Mouse (Mus musculus) hindbrain, embryonic 15.5 days (tissue): ENCODE measurements around the gene Rpl10l. TPM values are rescaled to one million over a fixed set of nuclear protein-coding genes. Genes with fewer than 3 reads are reported as not detected.

ENCODE experiments used
- ATAC-seq: fragments of 200-750 bp; cut with Nextera tagmentation; 2 replicates; pipeline ENCODE4 v1.8.0; 2017; ENCODE audit warnings: low read depth, moderate number of reproducible peaks, moderate TSS enrichment; ENCODE audit not compliant: low FRiP score
- H3K27ac ChIP-seq: fragments of 300-500 bp; sonication (generic); replicated peaks from 2 replicates; pipeline ENCODE4 v1.5.1; 2015; ENCODE audit warnings: mild to moderate bottlenecking, inconsistent platforms
- H3K27me3 ChIP-seq: fragments of 300-500 bp; sonication (generic); 2 replicates; pipeline ENCODE4 v1.6.1; 2015; ENCODE audit warnings: control low read depth, inconsistent platforms
- H3K36me3 ChIP-seq: fragments of 300-500 bp; sonication (generic); 2 replicates; pipeline ENCODE4 v1.6.1; 2015; ENCODE audit warnings: control low read depth, inconsistent platforms
- H3K4me1 ChIP-seq: fragments of 300-500 bp; sonication (generic); replicated peaks from 2 replicates; pipeline ENCODE4 v1.6.1; 2015; ENCODE audit warnings: control low read depth, inconsistent platforms
- H3K4me2 ChIP-seq: fragments of 300-500 bp; sonication (generic); 2 replicates; pipeline ENCODE4 v1.6.1; 2015; ENCODE audit warnings: moderate library complexity, mild to moderate bottlenecking, inconsistent platforms
- H3K4me3 ChIP-seq: fragments of 300-500 bp; sonication (generic); 2 replicates; pipeline ENCODE4 v1.5.1; 2015; ENCODE audit warnings: mild to moderate bottlenecking, inconsistent platforms
- H3K9ac ChIP-seq: fragments of 300-500 bp; sonication (generic); 2 replicates; pipeline ENCODE4 v1.6.1; 2015; ENCODE audit warnings: inconsistent platforms
- H3K9me3 ChIP-seq: fragments of 300-500 bp; sonication (generic); 2 replicates; pipeline ENCODE4 v1.6.1; 2016; ENCODE audit warnings: control low read depth, inconsistent platforms
- WGBS: fragments of 180-500 bp; shearing (Covaris S2); methylation state at CpG from one replicate; pipeline ENCODE4 v1.1.7; 2015; 5-methylcytosine and 5-hydroxymethylcytosine counted together
- polyA plus RNA-seq: library from polyadenylated mRNA; unstranded; fragments of >200 nt; fragmentation: Nextera tagmentation; extraction: Ambion mirVana; gene quantifications from 2 replicates; pipeline ENCODE4 v1.2.1, GENCODE M21; 2015

The Rpl10l gene
- not detected in 2 replicates for polyA plus RNA-seq

DNA sequence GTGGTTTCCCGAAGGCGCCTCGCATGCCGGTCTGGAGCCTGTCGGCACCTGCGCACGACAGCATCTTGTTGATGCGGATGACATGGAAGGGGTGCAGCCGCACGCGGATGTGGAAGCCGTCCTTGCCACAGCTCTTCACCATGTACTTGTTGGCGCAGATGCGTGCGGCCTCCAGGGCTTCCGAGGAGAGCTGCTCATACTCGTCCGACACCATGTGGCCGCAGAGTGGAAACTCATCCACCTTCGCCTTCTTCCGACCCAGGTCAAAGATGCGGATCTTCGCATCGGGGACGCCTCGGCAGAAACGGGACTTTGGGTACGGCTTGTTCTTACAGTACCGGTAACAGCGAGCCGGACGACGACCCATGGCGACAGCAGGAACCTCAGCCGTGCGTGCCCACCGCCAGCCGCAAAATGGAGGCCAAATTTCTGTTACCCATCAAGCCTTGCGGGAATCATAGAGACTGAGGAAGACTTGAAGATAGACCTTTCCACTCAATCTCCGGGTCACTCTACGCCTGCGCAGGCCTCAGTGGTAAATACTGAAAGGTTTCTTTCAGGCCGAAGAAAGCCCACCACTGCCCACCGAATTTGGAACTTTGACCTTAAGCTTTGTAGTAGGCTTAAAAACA is at the start of gene Rpl10l:
Gene Rpl10l, minus strand, starts transcription at position 411 of the 632 bp plus-strand sequence.
- ATAC-seq: no peak
- WGBS: 98% methylated on average over 44 of the region's 44 CpGs
- no peak within 1 kb of the TSS for H3K27ac ChIP-seq
- no peaks in the 10 kb centered on the region for H3K4me1 ChIP-seq
- no peak within 1 kb of the TSS for H3K4me2 ChIP-seq
- no peaks in the 10 kb centered on the region for H3K9me3 ChIP-seq
- no peaks in the 10 kb centered on the region for H3K36me3 ChIP-seq
- no peak within 1 kb of the TSS for H3K4me3 ChIP-seq
- no peaks in the 10 kb centered on the region for H3K27me3 ChIP-seq
- H3K9ac ChIP-seq: no peak within 1 kb of the TSS

GRCm38 (mm10) chr12:66275890-66276289 is 8.3 kb downstream of the Rpl10l start:
- Histone ChIP-seq H3K9me3 (no peaks in the 10 kb centered on the region), H3K9ac (no peak overlapping the region), H3K27me3 (no peaks in the 10 kb centered on the region), H3K4me1 (no peaks in the 10 kb centered on the region), H3K36me3 (no peaks in the 10 kb centered on the region), H3K4me3 (no peak overlapping the region), H3K4me2 (no peak overlapping the region), H3K27ac (no peak overlapping the region)
- no peak for ATAC-seq
- 90% methylated on average over 3 of the region's 3 CpGs for WGBS

DNA sequence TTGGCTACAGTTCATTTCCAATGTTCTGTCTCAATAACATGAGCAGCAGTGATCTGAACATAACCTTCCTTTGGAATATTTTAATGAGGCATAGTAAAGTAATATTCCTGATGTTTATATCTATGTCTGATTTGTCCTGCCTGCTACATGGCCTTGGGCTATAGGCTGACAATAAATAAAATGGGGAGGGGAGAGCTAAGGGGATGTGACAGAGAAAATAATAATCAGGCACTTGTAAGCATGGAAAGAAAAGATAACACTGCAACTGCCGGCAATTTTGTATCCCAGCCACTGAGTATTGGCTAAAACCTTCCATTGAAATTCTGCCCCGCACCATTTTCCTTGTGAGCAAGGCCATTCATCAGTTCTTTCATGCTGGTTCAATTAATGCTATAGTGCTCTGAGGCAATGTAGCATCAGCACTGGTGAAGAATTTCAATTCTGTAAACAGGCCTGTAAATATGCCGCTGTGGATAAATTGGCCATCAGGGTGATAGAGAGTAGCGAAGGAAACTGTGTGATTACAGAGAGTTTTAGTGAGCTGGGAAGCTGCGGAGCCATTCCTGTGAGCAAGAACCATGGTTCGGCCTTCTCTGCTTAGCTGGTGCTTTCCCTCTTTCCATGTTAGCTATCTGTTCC is 38.6 kb downstream of the Rpl10l start:
- 52% methylated on average over 6 of the region's 6 CpGs for WGBS
- ATAC-seq: peak; percentile 61; the same call in 1 of the 2 replicates
- Histone ChIP-seq H3K9ac (no peak overlapping the region), H3K9me3 (no peaks in the 10 kb centered on the region), H3K4me3 (no peak overlapping the region), H3K4me2 (no peak overlapping the region), H3K27ac (peak overlapping the region; percentile 42), H3K4me1 (no peaks in the 10 kb centered on the region; the same call in 1 of the 2 replicates), H3K27me3 (no peaks in the 10 kb centered on the region), H3K36me3 (no peaks in the 10 kb centered on the region)

DNA sequence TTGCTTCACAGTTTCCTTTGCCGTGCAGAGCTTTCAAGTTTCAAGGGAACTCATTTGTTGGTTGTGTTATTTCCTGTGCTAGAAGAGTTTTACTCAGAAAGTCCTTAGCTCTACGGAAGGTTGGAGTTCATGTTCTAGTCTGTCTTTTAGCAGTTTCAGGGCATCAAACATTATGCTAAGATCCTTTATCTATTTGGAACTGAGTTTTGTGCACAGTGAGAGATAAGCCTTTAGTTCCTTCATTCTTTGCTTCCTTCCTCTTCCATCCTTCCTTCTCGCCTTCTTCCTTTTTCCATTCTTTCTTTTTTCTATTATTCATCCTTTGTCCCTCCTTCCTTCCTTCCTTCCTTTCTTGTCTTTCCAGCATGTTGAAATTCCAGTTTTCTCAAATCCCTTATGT is 50.0 kb downstream of the Rpl10l start:
- Histone ChIP-seq H3K4me3 (no peak overlapping the region), H3K9me3 (no peaks in the 10 kb centered on the region), H3K27me3 (no peaks in the 10 kb centered on the region), H3K36me3 (no peaks in the 10 kb centered on the region), H3K9ac (no peak overlapping the region), H3K4me1 (no peaks in the 10 kb centered on the region), H3K4me2 (no peak overlapping the region), H3K27ac (no peak overlapping the region)
- no peak for ATAC-seq
- 89% methylated on average over 3 of the region's 3 CpGs for WGBS
